Mouse (Mus musculus) brain, adult 2 months (tissue): ENCODE data around the gene Lca5.

Experiments
- DNase-seq: peaks from one replicate; pipeline ENCODE4 v3.0.0; 2011; ENCODE audit warnings: low read depth, low spot score

The Lca5 gene

GRCm38 (mm10) chr9:83440392-83441357 is at the start of gene Lca5:
Gene Lca5, minus strand, starts transcription at chr9:83441127.
- DNase-seq, result peak; percentile 99

DNA sequence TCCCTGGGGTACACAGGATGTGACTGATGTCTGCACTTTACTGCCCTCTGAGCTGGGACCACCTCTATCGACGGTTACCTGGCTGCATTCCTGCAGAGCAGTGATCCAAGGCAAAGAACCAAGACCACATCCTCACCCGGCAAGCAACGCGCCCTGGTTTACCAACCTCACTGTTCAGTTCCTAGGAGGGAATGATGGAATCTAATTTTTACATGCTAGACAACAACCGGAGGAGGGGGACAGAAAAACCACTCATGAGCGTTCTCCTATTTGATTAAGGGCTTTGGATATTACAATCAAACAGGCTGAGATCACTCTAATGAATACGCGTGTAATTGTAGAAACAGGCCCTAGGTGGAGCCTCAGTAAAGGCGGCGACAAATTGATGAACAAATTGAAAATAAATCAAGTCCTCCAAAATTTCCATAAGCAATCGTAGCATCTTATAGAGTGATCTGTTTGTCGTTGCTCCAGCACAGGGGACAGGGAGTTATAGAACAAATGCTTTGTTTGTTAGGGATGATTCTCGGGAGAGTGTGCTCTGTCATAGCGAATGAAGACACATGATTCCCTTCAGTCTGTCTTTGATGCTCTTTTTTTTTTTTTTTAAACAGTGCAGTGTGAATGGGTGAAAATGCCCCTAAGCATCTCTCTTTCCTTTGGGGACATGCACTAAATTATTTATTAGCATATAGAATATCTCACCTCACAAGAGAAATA is 47.7 kb upstream of the Lca5 start:
- peak; percentile 68 for DNase-seq

- peak; percentile 95 for DNase-seq
Observed at GRCm38 (mm10) chr9:83487771-83488470, 47.0 kb upstream of the Lca5 start.

DNA sequence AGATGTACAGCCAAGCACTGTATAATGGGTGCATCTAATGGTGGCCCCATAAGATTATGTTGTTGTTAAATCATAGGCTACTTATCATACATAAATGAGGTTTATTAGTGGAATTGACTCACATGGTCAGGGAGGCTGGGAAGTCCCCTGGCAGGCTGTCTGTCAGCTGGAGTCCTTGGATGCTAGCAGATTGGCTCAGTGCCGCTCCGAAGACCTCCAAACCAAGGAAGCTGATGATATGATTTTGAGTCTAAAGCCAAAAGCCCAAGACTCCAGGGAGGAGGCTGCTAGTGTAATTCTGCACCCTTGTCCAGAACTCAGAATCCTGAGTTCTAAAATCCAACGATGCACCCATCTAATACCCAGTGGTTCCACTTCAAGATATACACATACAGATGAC is 45.0 kb upstream of the Lca5 start:
- DNase-seq, result no peak

GRCm38 (mm10) chr9:83485357-83485756 is 44.4 kb upstream of the Lca5 start:
- no peak for DNase-seq

GRCm38 (mm10) chr9:83483419-83483818 is 42.5 kb upstream of the Lca5 start:
- DNase-seq, result no peak

GRCm38 (mm10) chr9:83482176-83482949 is 41.4 kb upstream of the Lca5 start:
- no peak for DNase-seq

- DNase-seq, result peak; percentile 62
Observed at GRCm38 (mm10) chr9:83469871-83470270, 28.9 kb upstream of the Lca5 start.

- DNase-seq, result peak; percentile 86
Observed at GRCm38 (mm10) chr9:83447771-83448170, 6.8 kb upstream of the Lca5 start.

GRCm38 (mm10) chr9:83447176-83447575 is 6.2 kb upstream of the Lca5 start:
- no peak for DNase-seq

- DNase-seq, result no peak
Observed at GRCm38 (mm10) chr9:83437621-83438020, 3.3 kb downstream of the Lca5 start.

- peak; percentile 89 for DNase-seq
Observed at GRCm38 (mm10) chr9:83434489-83434888, 6.4 kb downstream of the Lca5 start.

GRCm38 (mm10) chr9:83433661-83434060 is 7.3 kb downstream of the Lca5 start:
- no peak for DNase-seq

- no peak for DNase-seq
Observed at GRCm38 (mm10) chr9:83427926-83428325, 13.0 kb downstream of the Lca5 start.

DNA sequence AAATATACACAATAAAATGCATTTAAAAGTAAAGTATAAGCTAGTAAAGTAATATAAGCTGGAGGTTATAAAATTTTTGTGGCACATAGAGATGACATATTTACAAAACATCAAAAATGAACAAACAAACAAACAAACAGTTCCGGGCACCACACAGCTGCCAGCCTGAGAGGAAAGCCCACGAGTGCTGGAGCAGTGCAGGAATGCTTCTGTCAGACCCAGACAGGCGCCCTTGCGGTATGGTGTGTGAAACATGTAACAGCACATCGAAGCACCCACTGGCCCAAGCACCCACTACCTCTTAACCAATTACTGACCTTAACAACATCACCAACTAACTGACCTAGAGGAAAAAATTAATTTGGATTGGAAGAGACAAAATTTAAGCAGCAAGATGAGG is 22.0 kb downstream of the Lca5 start:
- DNase-seq, result no peak

GRCm38 (mm10) chr9:83413046-83413445 is 27.9 kb downstream of the Lca5 start:
- DNase-seq, result peak; percentile 61

DNA sequence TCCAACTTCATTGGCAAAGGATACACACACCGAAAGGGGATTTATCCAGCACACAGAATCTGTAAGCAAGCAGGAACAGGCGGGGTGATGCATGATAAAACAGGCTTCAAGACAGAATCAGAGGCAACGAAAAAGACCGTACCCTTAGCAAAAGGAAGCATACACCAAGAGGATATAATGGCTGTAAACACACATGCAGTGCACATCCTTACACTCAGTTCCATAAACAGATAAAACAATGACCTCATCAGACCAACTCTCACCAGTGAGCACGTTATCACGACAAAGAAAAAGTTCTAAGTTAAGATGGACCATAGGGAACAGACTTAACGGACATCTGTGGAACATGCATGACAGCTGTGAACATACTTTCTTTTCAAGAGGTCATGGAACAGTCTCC is 35.8 kb downstream of the Lca5 start:
- no peak for DNase-seq

GRCm38 (mm10) chr9:83400783-83401182 is 40.1 kb downstream of the Lca5 start:
- peak; percentile 22 for DNase-seq

DNA sequence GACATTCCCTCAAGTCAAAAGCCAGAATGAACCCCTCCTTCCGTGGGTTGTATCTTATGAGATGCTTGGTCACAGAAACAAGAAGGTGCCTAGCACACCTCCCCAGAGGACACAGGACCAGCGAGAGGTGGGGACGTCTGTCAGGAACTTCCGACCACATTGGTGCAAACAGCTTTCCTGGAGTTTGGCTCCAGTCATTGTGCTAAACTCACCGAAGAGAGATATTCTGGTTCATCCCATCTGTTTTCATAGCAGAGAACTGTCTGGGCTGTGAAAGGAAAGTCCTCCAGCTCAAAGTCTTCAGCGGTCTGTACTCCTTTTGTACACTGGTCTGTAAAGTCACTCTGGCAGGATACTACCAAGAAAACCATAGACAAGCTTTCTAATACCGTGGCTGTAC is 41.5 kb downstream of the Lca5 start:
- peak; percentile 47 for DNase-seq

DNA sequence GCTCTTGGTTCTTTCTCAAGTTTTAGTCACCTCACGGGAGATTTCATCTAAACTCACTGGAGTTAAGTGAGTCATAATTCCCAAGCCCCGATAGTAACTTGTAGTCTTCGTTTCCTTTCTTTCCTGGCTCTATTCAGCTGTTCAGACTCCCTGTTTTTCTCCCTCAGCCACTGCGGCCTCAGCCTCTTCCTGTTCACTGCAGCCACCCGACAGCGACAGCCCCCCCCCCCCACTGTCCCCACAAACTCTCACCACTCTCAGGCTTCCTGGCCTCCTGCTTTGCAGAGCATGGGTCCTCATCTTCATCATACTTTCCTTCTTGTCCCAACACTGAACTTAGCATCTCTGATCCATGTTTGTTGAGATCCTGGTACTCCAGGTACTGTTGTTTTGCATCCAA is 42.7 kb downstream of the Lca5 start:
- no peak for DNase-seq

DNA sequence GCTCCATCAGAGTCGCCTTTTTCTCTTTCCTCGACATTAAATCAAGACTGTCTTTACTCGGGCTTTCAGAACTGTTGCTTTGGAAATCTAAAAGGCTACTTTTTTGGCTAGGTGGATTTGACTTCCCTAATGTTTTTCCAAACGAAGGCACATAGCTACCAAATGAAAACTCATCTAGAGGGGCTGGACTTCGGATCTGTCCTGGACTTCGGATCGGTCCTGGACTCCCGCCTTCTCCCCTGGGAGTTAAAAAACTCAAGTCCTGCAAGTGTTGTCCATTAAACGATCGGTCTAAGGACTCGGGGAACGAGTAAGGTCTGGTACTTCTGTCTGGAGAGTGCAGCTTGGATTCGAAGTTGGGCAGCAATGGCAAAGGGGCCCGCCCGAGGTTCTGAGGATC is 45.5 kb downstream of the Lca5 start:
- no peak for DNase-seq
